Mouse (Mus musculus) olfactory bulb, adult 2 months (tissue): ENCODE results near the gene Bpifb2. TPM values are rescaled to one million over a fixed set of nuclear protein-coding genes. Genes with fewer than 3 reads are reported as not detected.
A peak's percentile ranks its signal among the peaks of the same experiment; 100 is the strongest.

Experiments
- H3K27ac ChIP-seq: fragments of 200-500 bp; 2 replicates; pipeline ENCODE4 v1.5.1; 2012; ENCODE audit warnings: low read depth, low read length; ENCODE audit not compliant: insufficient read depth
- H3K4me1 ChIP-seq: fragments of 200-500 bp; 2 replicates; pipeline ENCODE4 v1.6.1; 2012; ENCODE audit warnings: low read length; ENCODE audit not compliant: control insufficient read depth, insufficient read depth
- H3K4me3 ChIP-seq: fragments of 200-500 bp; 2 replicates; pipeline ENCODE4 v1.5.1; 2012; ENCODE audit warnings: mild to moderate bottlenecking, low read depth, low read length, moderate library complexity; ENCODE audit not compliant: insufficient read depth
- CTCF ChIP-seq: fragments of 200-500 bp; IDR thresholded peaks from 2 replicates; pipeline ENCODE4 v1.5.1; 2012; ENCODE audit warnings: low read depth, mild to moderate bottlenecking, low read length, moderate library complexity; ENCODE audit not compliant: insufficient read depth
- POLR2A ChIP-seq: fragments of 200-500 bp; IDR thresholded peaks from 2 replicates; pipeline ENCODE4 v1.6.1; 2012; ENCODE audit warnings: mild to moderate bottlenecking, low read depth, low read length, moderate library complexity; ENCODE audit not compliant: insufficient read depth
- WGBS: fragments of 180-500 bp; shearing (Covaris S2); methylation state at CpG from one replicate; pipeline ENCODE4 v1.1.7; 2018; 5-methylcytosine and 5-hydroxymethylcytosine counted together
- polyA plus RNA-seq: library from polyadenylated mRNA; stranded (reverse); fragments of >200 nt; gene quantifications from 2 replicates; pipeline ENCODE4 v1.2.4, GENCODE M21; 2012; ENCODE audit warnings: low replicate concordance; ENCODE audit not compliant: missing spikeins, insufficient read depth, insufficient read length

The Bpifb2 gene
- polyA plus RNA-seq, 1 experiment: not detected

GRCm38 (mm10) chr2:153914151-153914550, 39.3 kb downstream of the Bpifb2 start:
- H3K4me1 ChIP-seq: no peaks in the 10 kb centered on the region

GRCm38 (mm10) chr2:153917930-153918329, 43.1 kb downstream of the Bpifb2 start, which contains the start of gene Bpifb3:
Gene Bpifb3 (plus strand): TSS chr2:153918230.
- no peak within 1 kb of the TSS for H3K4me3 ChIP-seq
- H3K27ac ChIP-seq: no peak within 1 kb of the TSS
- H3K4me1 ChIP-seq: 0 out of 2 replicates have a peak, but pooled peaks cover 3% of the 10 kb centered on the region
- TF ChIP-seq CTCF (no peak), POLR2A (no peak)
- 67% methylated on average over 8 of the region's 8 CpGs for WGBS

More at GRCm38 (mm10) chr2:153914151-153914550, 39.3 kb downstream of the Bpifb2 start:
- no peak for TF ChIP-seq POLR2A
- TF ChIP-seq CTCF: no peak
- Histone ChIP-seq H3K4me3 (no peak overlapping the region), H3K27ac (no peak overlapping the region)
- WGBS: 29% methylated on average over 5 of the region's 5 CpGs

GRCm38 (mm10) chr2:153921246-153921645, 46.4 kb downstream of the Bpifb2 start:
- 68% methylated on average over 6 of the region's 6 CpGs for WGBS
- no peak overlapping the region for H3K27ac ChIP-seq
- H3K4me1 ChIP-seq: 0 out of 2 replicates have a peak, but pooled peaks cover 3% of the 10 kb centered on the region
- H3K4me3 ChIP-seq: no peak overlapping the region
- TF ChIP-seq POLR2A (no peak), CTCF (no peak)

GRCm38 (mm10) chr2:153929871-153930413, 55.1 kb downstream of the Bpifb2 start:
- TF ChIP-seq CTCF: peak; percentile 36; the same call in 1 of the 2 replicates
- no peak for TF ChIP-seq POLR2A
- Histone ChIP-seq H3K27ac (no peak overlapping the region), H3K4me3 (no peak overlapping the region), H3K4me1 (peaks cover 4% of the 10 kb centered on the region; the same call in 1 of the 2 replicates)
- 37% methylated on average over 3 of the region's 3 CpGs for whole genome bisulfite sequencing

- Histone ChIP-seq H3K4me3 (no peak overlapping the region), H3K27ac (no peak overlapping the region), H3K4me1 (peaks cover 4% of the 10 kb centered on the region; the same call in 1 of the 2 replicates)
- WGBS: 54% methylated on average over 6 of the region's 6 CpGs
- TF ChIP-seq CTCF: no peak
- TF ChIP-seq POLR2A: no peak
These were observed 56.3 kb downstream of the Bpifb2 start for GRCm38 (mm10) chr2:153931125-153931524.

- Histone ChIP-seq H3K4me1 (peaks cover 4% of the 10 kb centered on the region; the same call in 1 of the 2 replicates), H3K4me3 (no peak overlapping the region), H3K27ac (no peak overlapping the region)
- TF ChIP-seq POLR2A: no peak
- no peak for TF ChIP-seq CTCF
- WGBS: 59% methylated on average over 6 of the region's 6 CpGs
These were observed 58.5 kb downstream of the Bpifb2 start for GRCm38 (mm10) chr2:153933311-153933710.

- TF ChIP-seq CTCF: no peak
- no peak for TF ChIP-seq POLR2A
- no peak overlapping the region for H3K27ac ChIP-seq
- H3K4me1 ChIP-seq: peaks cover 4% of the 10 kb centered on the region; the same call in 1 of the 2 replicates
- 87% methylated on average over 6 of the region's 6 CpGs for WGBS
- no peak overlapping the region for H3K4me3 ChIP-seq
These were observed 60.5 kb downstream of the Bpifb2 start for GRCm38 (mm10) chr2:153935348-153935747.

- H3K4me1 ChIP-seq: no peaks in the 10 kb centered on the region
- whole genome bisulfite sequencing: 84% methylated on average over 5 of the region's 5 CpGs
- H3K27ac ChIP-seq: no peak within 1 kb of the TSS
- no peak for TF ChIP-seq POLR2A
- TF ChIP-seq CTCF: no peak
- no peak within 1 kb of the TSS for H3K4me3 ChIP-seq
These were observed 63.0 kb downstream of the Bpifb2 start, which contains the start of gene Bpifb4 for GRCm38 (mm10) chr2:153937843-153938242. Gene Bpifb4 (plus strand): TSS chr2:153938212.

- Histone ChIP-seq H3K27ac (no peak overlapping the region), H3K4me1 (no peaks in the 10 kb centered on the region), H3K4me3 (no peak overlapping the region)
- 27% methylated on average over 3 of the region's 3 CpGs for WGBS
- TF ChIP-seq POLR2A (no peak), CTCF (peak; percentile 58)
These were observed 68.7 kb downstream of the Bpifb2 start for GRCm38 (mm10) chr2:153943537-153943936.

GRCm38 (mm10) chr2:153944567-153944966, 69.7 kb downstream of the Bpifb2 start:
- no peak for TF ChIP-seq CTCF
- 89% methylated on average over 8 of the region's 8 CpGs for WGBS
- Histone ChIP-seq H3K4me3 (no peak overlapping the region), H3K27ac (no peak overlapping the region), H3K4me1 (no peaks in the 10 kb centered on the region)

Other genes with a start within 250 kb of the Bpifb2 start
- gene Commd7, start 242.3 kb upstream of the Bpifb2 start, polyA plus RNA-seq: not detected in 2 replicates
- gene Dnmt3b, start 225.6 kb upstream of the Bpifb2 start, polyA plus RNA-seq: not detected in 2 replicates
- not detected in 2 replicates for gene Dnmt3c, start 178.4 kb upstream of the Bpifb2 start, polyA plus RNA-seq
- gene Mapre1, start 133.8 kb upstream of the Bpifb2 start, polyA plus RNA-seq: 41.3 and 62.3 TPM in 2 replicates
- gene Efcab8, start 95.1 kb upstream of the Bpifb2 start, polyA plus RNA-seq: not detected in 2 replicates
- not detected in 2 replicates for gene Sun5, start 4.0 kb upstream of the Bpifb2 start, polyA plus RNA-seq
- gene Bpifb6, start 25.3 kb downstream of the Bpifb2 start, polyA plus RNA-seq: not detected in 2 replicates
- gene Bpifb3, start 43.2 kb downstream of the Bpifb2 start, polyA plus RNA-seq: not detected in 2 replicates
- gene Bpifb4, start 63.2 kb downstream of the Bpifb2 start, polyA plus RNA-seq: not detected in 2 replicates
- gene Bpifa6, start 99.9 kb downstream of the Bpifb2 start, polyA plus RNA-seq: not detected in 2 replicates
- gene Bpifa2, start 133.2 kb downstream of the Bpifb2 start, polyA plus RNA-seq: not detected in 2 replicates